Mouse (Mus musculus): ENCODE results near the gene Usp46. TPM values are rescaled to one million over a fixed set of nuclear protein-coding genes. Genes with fewer than 3 reads are reported as not detected.

The Usp46 gene
- total and polyA plus RNA-seq, 3 experiments = 14.5 to 23.6 TPM; not detected in 1

GRCm38 (mm10) chr5:74048846-74049495 is 19.3 kb downstream of the Usp46 start:
- Histone ChIP-seq H3K9ac (ENCODE audit: control insufficient read depth, low read depth, low read length, poor library complexity, severe bottlenecking) (no peak overlapping the region), H3K36me3 (ENCODE audit: control insufficient read depth in 1 of 2, insufficient read depth in 2 of 2, low read length in 2 of 2) (peaks cover 0 to 4% of the 10 kb centered on the region in 2 experiments; a peak in 2 of 4 replicates), H3K79me2 (ENCODE audit: control insufficient read depth, insufficient read depth, low read length, poor library complexity) (peaks cover 4% of the 10 kb centered on the region; the same call in 1 of the 2 replicates), H3K27ac (ENCODE audit: control insufficient read depth, low read depth, low read length) (no peak overlapping the region), H3K4me3 (ENCODE audit: control insufficient read depth in 1 of 2, insufficient read depth in 1 of 2, low read depth in 2 of 2, low read length in 2 of 2) (no peak overlapping the region), H3K4me1 (ENCODE audit: control insufficient read depth in 1 of 2, insufficient read depth in 2 of 2, low read length in 2 of 2) (no peaks in the 10 kb centered on the region), H3K9me3 (replicated peaks; ENCODE audit: insufficient read depth, low read length) (no peaks in the 10 kb centered on the region), H3K27me3 (ENCODE audit: control insufficient read depth in 1 of 2, insufficient read depth in 2 of 2, low read length in 2 of 2) (no peaks in the 10 kb centered on the region)
- TF ChIP-seq KAT2A (conservative IDR thresholded peaks at IDR 0.05; ENCODE audit: low read depth, low read length) (no peak), GATA1 (IDR thresholded peaks at IDR 0.05; ENCODE audit: low read depth, low read length) (no peak), ZKSCAN1 (IDR thresholded peaks at IDR 0.05; ENCODE audit: low read depth, low read length) (no peak), CTCF (IDR thresholded peaks at IDR 0.05 in 2 of 3, conservative IDR thresholded peaks at IDR 0.05 in 1 of 3; ENCODE audit: control insufficient read depth in 1 of 3, insufficient read depth in 1 of 3, low read depth in 2 of 3, low read length in 3 of 3, poor library complexity in 1 of 3, severe bottlenecking in 1 of 3) (no peak), USF2 (IDR thresholded peaks at IDR 0.05; ENCODE audit: borderline replicate concordance in 1 of 2, insufficient read depth in 1 of 2, low read depth in 1 of 2, low read length in 2 of 2) (no peak)
- DNase-seq (ENCODE audit: low read depth, low spot score) = no peak

- no peaks in the 10 kb centered on the region for H3K4me1 ChIP-seq (ENCODE audit: control insufficient read depth in 1 of 2, insufficient read depth in 2 of 2, low read length in 2 of 2)
- TF ChIP-seq RCOR1 (IDR thresholded peaks at IDR 0.05; ENCODE audit: low read depth, low read length) = no peak
- no peak for TF ChIP-seq ZKSCAN1 (IDR thresholded peaks at IDR 0.05; ENCODE audit: low read depth, low read length)
- no peak for TF ChIP-seq JUND (IDR thresholded peaks at IDR 0.05; ENCODE audit: low read depth, low read length)
- TF ChIP-seq MYC (IDR thresholded peaks at IDR 0.05; ENCODE audit: low read depth, low read length) = no peak
- TF ChIP-seq E2F4 (IDR thresholded peaks at IDR 0.05; ENCODE audit: borderline replicate concordance, low read depth, low read length) = no peak
- no peak for TF ChIP-seq NRF1 (IDR thresholded peaks at IDR 0.05; ENCODE audit: insufficient read depth, low read depth, low read length, poor library complexity, severe bottlenecking)
- TF ChIP-seq POLR2AphosphoS2 (IDR thresholded peaks at IDR 0.05; ENCODE audit: low read length) = no peak
- no peak for TF ChIP-seq ZMIZ1 (IDR thresholded peaks at IDR 0.05; ENCODE audit: low read depth, low read length)
- no peak for TF ChIP-seq SIN3A (IDR thresholded peaks at IDR 0.05; ENCODE audit: low read length)
- TF ChIP-seq USF2 (IDR thresholded peaks at IDR 0.05; ENCODE audit: borderline replicate concordance in 1 of 2, insufficient read depth in 1 of 2, low read depth in 1 of 2, low read length in 2 of 2) = no peak
- TF ChIP-seq POLR2AphosphoS5 (IDR thresholded peaks at IDR 0.05; ENCODE audit: borderline replicate concordance, low read depth, low read length) = no peak
- TF ChIP-seq RAD21 (IDR thresholded peaks at IDR 0.05; ENCODE audit: low read depth, low read length) = no peak
- no peak for TF ChIP-seq HCFC1 (IDR thresholded peaks at IDR 0.05; ENCODE audit: low read depth, low read length)
- no peak for TF ChIP-seq EP300 (IDR thresholded peaks at IDR 0.05; ENCODE audit: low read depth in 1 of 2, low read length in 2 of 2)
- TF ChIP-seq MEF2A (IDR thresholded peaks at IDR 0.05; ENCODE audit: extremely low read depth, insufficient replicate concordance, low read depth, low read length, poor library complexity, severe bottlenecking) = no peak
- TF ChIP-seq CTCF (IDR thresholded peaks at IDR 0.05 in 2 of 3, conservative IDR thresholded peaks at IDR 0.05 in 1 of 3; ENCODE audit: control insufficient read depth in 1 of 3, insufficient read depth in 1 of 3, low read depth in 2 of 3, low read length in 3 of 3, poor library complexity in 1 of 3, severe bottlenecking in 1 of 3) = no peak
- no peak for TF ChIP-seq GATA1 (IDR thresholded peaks at IDR 0.05; ENCODE audit: low read depth, low read length)
- TF ChIP-seq NELFE (IDR thresholded peaks at IDR 0.05; ENCODE audit: low read depth, low read length) = no peak
- TF ChIP-seq MYB (IDR thresholded peaks at IDR 0.05; ENCODE audit: low read depth, low read length) = no peak
- no peak overlapping the region for H3K4me3 ChIP-seq (ENCODE audit: control insufficient read depth in 1 of 2, insufficient read depth in 1 of 2, low read depth in 2 of 2, low read length in 2 of 2)
- no peak for DNase-seq (ENCODE audit: low read depth, low spot score)
- H3K27ac ChIP-seq (ENCODE audit: control insufficient read depth, low read depth, low read length) = no peak overlapping the region
- H3K36me3 ChIP-seq (ENCODE audit: control insufficient read depth in 1 of 2, insufficient read depth in 2 of 2, low read length in 2 of 2) = no peaks in the 10 kb centered on the region; a peak in 1 of 4 replicates
- H3K27me3 ChIP-seq (ENCODE audit: control insufficient read depth in 1 of 2, insufficient read depth in 2 of 2, low read length in 2 of 2) = no peaks in the 10 kb centered on the region
- H3K9me3 ChIP-seq (replicated peaks; ENCODE audit: insufficient read depth, low read length) = no peaks in the 10 kb centered on the region
- H3K79me2 ChIP-seq (ENCODE audit: control insufficient read depth, insufficient read depth, low read length, poor library complexity) = peaks cover 2% of the 10 kb centered on the region; the same call in 1 of the 2 replicates
- no peak overlapping the region for H3K9ac ChIP-seq (ENCODE audit: control insufficient read depth, low read depth, low read length, poor library complexity, severe bottlenecking)
Observed at GRCm38 (mm10) chr5:74044591-74044990, 23.6 kb downstream of the Usp46 start.

All from MEL (cell line).